Mouse (Mus musculus): ENCODE data around the gene Tacc2. TPM values are rescaled to one million over a fixed set of nuclear protein-coding genes. Genes with fewer than 3 reads are reported as not detected.

The Tacc2 gene
- polyA plus RNA-seq, 1 experiment = not detected

DNA sequence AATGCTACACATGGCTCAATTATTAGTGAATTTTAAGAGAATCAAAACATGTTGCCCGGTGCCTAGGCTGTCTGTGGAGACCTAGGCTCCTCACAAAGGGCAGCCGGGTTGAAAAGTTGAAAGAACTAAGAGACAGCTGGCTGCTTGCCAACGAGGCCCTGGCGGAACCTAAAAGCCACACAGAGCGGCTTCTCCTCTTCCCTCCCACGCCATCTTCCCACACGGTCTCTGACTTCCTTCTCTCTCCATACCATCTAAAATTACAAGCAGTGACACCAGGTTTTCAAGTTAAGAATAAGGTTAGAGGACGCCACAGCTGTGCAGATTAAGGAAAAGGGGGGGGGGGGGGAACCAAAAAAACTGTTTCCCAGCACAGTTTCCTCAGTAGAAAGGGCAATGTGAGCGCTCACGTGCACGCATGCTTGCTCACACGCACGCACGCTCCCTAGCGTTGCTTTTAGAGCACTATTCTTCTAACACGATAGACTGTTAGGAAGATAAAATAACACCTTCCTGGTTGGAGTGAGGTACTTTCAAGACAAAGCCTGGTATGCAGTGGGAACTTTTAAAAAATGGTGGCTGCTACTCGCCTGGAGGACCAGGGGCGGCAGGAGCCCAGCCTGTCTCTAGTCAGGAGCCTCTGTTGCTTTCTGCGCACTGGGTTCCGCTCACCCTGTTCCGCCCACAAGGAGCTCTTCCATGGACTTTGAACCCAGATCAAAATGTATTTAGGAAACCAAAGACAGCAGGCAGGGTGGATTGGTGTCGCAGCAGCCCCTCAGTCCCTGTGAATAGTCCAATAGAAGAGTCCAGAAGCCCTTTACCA lies 54.5 kb downstream of the Tacc2 start:
- no peak for TF ChIP-seq GATA1 (IDR thresholded peaks at IDR 0.05; ENCODE audit: low read length)

DNA sequence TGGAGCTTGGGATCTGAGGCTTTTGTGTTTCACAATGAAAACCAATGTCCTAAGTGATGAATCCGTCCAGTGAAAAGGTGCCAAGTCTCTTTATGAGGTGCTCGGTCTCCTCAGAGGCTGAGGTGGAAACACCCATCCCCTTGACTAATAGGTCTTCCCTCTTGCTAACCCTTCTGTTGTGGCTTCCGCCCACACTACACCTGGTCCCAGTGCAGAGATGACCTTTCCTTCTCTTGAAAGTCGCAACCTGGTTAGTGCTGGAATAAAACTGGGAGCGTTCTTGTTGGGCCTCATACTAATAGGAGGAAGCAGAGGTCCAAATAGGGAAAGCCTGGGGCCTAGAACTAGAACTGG lies 55.1 kb downstream of the Tacc2 start:
- no peak for TF ChIP-seq GATA1 (IDR thresholded peaks at IDR 0.05; ENCODE audit: low read length)

DNA sequence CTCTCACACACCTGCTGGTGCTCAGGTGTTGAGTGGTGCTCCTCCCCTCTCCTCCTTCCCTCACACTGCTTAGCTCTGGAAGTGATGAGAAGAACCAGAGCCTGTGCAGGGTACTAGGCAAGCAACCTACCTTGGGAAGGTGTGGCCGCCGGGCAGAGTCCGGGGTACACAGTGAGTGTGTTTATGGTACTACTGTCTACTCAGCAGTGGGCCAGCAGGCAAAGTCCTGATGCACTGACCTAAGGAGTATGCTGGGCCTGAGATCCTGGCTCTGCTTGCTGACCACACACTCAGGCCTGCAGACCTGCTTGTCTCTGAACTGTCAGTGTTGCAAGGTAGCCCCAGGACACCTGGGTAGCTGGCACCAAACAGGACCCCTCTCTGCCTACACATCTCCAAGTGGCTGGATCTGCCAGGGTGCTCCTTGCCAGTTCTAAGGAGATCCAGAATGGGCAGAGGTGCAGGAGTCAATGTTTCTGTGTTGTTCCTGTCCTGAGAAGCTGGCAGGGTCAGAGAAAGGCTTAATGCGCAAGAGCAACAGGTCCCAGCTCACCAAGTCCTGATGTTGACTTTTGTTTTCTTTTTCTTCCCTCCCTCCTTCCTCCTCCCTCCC lies 57.1 kb downstream of the Tacc2 start:
- TF ChIP-seq GATA1 (IDR thresholded peaks at IDR 0.05; ENCODE audit: low read length) = no peak

- TF ChIP-seq GATA1 (IDR thresholded peaks at IDR 0.05; ENCODE audit: low read length) = no peak
Observed at GRCm38 (mm10) chr7:130635212-130635611, 58.0 kb downstream of the Tacc2 start.

DNA sequence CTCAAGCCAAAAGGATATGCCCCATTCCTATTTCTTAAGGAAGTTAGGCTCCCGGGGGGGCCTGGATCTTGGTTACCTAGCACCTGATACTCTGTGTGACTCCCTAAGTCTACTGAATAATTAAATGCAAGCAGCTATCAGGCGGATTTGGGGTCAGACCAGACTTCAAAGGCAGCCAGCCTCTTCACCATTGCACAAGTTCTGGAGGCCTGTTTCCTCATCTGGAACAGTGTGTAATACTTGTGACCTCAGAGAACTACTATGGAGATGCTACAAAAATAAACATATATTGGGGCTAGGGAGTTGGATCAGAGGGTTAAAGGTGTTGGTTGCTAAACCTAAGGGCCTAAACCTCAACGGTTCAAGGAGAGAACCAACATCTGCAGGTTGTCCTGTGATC lies 59.0 kb downstream of the Tacc2 start:
- no peak for TF ChIP-seq GATA1 (IDR thresholded peaks at IDR 0.05; ENCODE audit: low read length)

DNA sequence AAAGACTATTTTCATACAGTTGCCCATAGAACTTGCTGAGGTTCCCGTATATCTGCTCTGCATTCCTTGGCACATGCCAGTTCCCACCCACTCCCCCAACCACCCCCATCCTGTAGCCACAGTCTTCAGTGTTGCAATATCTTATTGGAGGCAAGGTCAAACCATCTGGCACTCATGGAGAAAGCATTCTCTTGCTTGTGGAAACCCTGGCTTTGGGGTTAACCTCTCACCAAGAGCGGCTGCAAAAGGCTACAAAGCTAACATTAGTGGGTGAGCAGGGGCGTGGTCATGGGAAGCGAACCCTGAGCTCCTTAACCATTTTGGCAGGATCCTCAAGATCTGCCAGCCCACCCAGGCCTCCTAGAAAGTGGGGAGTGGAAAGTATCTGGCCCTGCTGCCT lies 59.7 kb downstream of the Tacc2 start:
- no peak for TF ChIP-seq GATA1 (IDR thresholded peaks at IDR 0.05; ENCODE audit: low read length)

GRCm38 (mm10) chr7:130637811-130638210 lies 60.6 kb downstream of the Tacc2 start:
- no peak for TF ChIP-seq GATA1 (IDR thresholded peaks at IDR 0.05; ENCODE audit: low read length)

- TF ChIP-seq GATA1 (IDR thresholded peaks at IDR 0.05; ENCODE audit: low read length) = no peak
Observed at GRCm38 (mm10) chr7:130640681-130641080, 63.4 kb downstream of the Tacc2 start.

GRCm38 (mm10) chr7:130645332-130645993 lies 68.2 kb downstream of the Tacc2 start:
- no peak for TF ChIP-seq GATA1 (IDR thresholded peaks at IDR 0.05; ENCODE audit: low read length)

DNA sequence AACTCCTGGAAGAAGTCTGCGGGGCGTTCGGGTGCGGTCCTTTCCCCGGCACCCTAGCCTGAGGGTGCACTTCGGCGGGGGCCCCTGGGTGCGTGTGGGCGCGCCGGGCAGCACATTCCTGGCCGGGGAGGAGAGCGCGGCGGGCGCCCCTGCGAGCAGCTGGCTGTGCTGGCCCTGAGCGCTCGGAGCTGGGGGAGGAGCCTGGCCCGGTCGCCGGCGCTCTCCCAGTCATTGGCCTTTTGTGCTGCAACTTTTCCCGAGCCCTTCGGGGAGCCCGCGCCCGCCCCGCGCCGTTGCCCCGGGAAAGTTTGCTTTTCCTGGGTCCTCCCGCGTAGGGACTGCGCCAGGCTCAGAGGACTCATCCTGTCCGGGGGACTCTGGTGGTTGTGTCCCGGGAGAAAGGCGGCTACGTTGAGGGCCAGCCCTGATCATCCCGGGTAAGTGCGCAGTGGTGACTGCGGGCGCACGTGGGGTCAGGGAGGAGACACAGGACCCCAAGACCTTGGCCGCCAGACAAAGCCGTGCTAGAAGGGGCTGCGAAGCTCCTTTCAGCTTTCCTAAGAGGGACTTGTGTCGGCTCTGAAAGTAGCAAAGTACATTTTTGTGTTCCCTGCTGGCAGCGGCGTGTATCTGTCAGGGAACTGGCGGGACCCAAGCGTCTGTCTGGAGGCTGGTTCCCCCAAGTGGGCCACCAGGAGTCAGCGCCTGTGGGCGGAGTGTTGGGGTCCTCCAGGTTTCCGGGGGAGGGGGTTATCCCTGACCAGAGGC lies 68.9 kb downstream of the Tacc2 start:
- TF ChIP-seq GATA1 (IDR thresholded peaks at IDR 0.05; ENCODE audit: low read length) = no peak

- TF ChIP-seq GATA1 (IDR thresholded peaks at IDR 0.05; ENCODE audit: low read length) = no peak
Observed at GRCm38 (mm10) chr7:130646762-130647139, 69.5 kb downstream of the Tacc2 start.

- no peak for TF ChIP-seq GATA1 (IDR thresholded peaks at IDR 0.05; ENCODE audit: low read length)
Observed at GRCm38 (mm10) chr7:130648061-130648460, 70.8 kb downstream of the Tacc2 start.

- no peak for TF ChIP-seq GATA1 (IDR thresholded peaks at IDR 0.05; ENCODE audit: low read length)
Observed at GRCm38 (mm10) chr7:130649257-130649656, 72.0 kb downstream of the Tacc2 start.

- no peak for TF ChIP-seq GATA1 (IDR thresholded peaks at IDR 0.05; ENCODE audit: low read length)
Observed at GRCm38 (mm10) chr7:130650621-130651020, 73.4 kb downstream of the Tacc2 start.

DNA sequence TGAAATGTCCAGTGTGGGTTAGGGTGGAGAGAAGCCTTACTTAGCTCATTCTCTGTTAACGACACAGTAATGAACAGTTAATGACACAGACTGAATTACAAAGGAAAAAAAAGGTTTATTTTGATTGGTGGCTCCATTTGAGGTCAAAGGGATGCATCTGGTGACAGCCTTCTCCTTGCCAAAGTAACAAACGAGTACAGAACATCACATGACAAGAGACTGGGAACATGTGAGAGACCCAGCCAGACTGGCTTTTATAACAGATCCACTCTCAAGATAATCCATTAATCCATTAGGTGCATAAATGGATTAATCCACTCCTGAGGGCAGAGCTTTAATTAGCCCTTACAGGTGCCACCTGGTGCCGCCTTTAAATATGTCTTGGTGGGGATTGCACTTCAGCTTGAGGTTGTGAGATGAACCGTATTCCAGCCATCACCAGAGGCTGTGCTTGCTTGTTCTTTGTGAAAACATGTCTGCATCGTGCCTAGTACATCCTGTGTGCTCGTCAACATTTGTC lies 75.9 kb downstream of the Tacc2 start:
- no peak for TF ChIP-seq GATA1 (IDR thresholded peaks at IDR 0.05; ENCODE audit: low read length)

GRCm38 (mm10) chr7:130654562-130654961 lies 77.3 kb downstream of the Tacc2 start:
- TF ChIP-seq GATA1 (IDR thresholded peaks at IDR 0.05; ENCODE audit: low read length) = no peak
